Mouse (Mus musculus): ENCODE results near the gene Camk1g. TPM values are rescaled to one million over a fixed set of nuclear protein-coding genes. Genes with fewer than 3 reads are reported as not detected.

Camk1g gene
- polyA plus RNA-seq, 1 experiment from 2014 or later, result 20.2 TPM

DNA sequence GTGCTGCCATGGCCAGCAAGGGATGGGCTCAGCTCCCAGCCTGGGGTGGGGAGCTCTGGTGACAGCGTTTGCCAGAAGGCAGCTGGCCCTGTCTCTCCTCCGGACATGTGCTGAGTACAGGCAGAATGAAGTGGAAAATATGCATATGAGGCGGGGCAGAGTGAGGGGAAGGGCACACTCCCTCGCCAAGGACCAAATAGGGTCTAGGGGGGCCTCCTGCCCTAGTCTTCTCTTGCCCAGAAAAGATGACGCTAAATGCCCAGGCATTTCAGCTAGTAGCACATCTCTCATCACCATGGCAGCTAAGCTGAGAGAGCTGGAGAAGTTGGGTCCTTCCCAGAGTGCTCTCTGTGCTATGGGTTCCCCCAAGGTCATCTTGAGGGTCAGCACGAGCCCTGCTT, 52.9 kb downstream of the Camk1g start:
- Histone ChIP-seq H3K36me3 (no peaks in the 10 kb centered on the region), H3K27ac (no peak overlapping the region), H3K4me2 (no peak overlapping the region), H3K4me1 (replicated peaks) (peaks cover 5% of the 10 kb centered on the region), H3K27me3 (no peaks in the 10 kb centered on the region), H3K4me3 (replicated peaks) (no peak overlapping the region), H3K9me3 (no peaks in the 10 kb centered on the region), H3K9ac (replicated peaks) (no peak overlapping the region)
- WGBS, result 53% methylated on average over 6 of the region's 6 CpGs
- 0 out of 2 replicates have a peak, but pooled peaks have one; percentile 47 for ATAC-seq (ENCODE audit: insufficient number of reproducible peaks, insufficient read depth, low FRiP score, low TSS enrichment, low read depth)

DNA sequence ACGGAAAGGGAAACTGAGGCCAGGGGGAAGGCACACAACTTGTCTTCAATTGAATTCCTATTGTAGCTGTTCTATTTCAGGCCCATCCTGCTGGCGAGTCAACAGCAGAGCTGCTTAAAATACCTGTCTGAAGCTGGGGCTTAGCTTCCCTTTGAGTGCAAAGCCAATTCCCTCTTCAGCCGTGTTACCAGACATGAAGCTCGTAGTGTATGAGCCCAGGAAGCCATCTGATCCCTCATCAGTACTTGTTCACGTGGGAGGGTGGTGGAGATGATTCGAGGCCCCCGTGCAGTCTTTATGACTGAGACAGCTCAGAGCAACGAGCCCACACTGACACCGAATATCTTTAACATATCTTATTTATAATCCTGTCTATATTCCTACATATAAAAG, 53.7 kb downstream of the Camk1g start:
- Histone ChIP-seq H3K4me2 (no peak overlapping the region), H3K9me3 (no peaks in the 10 kb centered on the region), H3K36me3 (no peaks in the 10 kb centered on the region), H3K4me3 (replicated peaks) (no peak overlapping the region), H3K27me3 (no peaks in the 10 kb centered on the region), H3K9ac (replicated peaks) (no peak overlapping the region), H3K27ac (no peak overlapping the region), H3K4me1 (replicated peaks) (peaks cover 5% of the 10 kb centered on the region)
- ATAC-seq (ENCODE audit: insufficient number of reproducible peaks, insufficient read depth, low FRiP score, low TSS enrichment, low read depth), result no peak
- WGBS, result 76% methylated on average over 9 of the region's 9 CpGs

DNA sequence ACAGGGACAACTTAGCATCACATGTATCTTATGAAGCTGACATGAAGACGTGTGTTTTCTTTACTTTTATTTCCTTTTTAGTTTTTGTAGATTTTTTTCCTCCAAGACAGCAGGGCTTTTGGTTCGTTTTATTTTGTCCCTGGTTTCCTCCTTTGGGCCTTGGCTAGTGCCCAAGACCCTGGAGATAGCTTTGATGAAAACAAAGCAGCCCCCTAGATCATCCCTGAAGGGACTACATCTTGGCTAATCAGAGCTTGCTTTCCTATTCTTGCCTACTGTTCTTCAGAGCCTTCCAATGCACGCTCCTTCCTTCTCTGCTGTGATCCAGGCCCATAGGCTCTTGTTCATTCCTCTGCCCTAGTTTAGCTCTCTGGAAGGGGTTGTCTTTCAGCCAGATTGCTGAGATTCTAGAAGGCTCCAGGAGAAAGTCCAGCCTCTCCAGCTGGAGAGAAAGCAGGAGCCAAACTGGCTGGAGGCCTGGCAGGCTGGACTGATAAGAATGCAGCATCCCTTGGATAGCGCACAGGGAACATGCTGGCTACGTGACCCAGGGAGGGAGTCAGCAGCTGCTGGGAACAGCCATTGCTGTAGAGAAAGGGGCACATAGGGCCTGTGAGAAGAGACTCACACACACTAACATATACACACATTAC, 54.3 kb downstream of the Camk1g start:
- Histone ChIP-seq H3K9ac (replicated peaks) (no peak overlapping the region), H3K4me1 (replicated peaks) (peaks cover 5% of the 10 kb centered on the region), H3K4me3 (replicated peaks) (no peak overlapping the region), H3K27me3 (no peaks in the 10 kb centered on the region), H3K9me3 (no peaks in the 10 kb centered on the region), H3K36me3 (no peaks in the 10 kb centered on the region), H3K27ac (no peak overlapping the region), H3K4me2 (no peak overlapping the region)
- no peak for ATAC-seq (ENCODE audit: insufficient number of reproducible peaks, insufficient read depth, low FRiP score, low TSS enrichment, low read depth)
- 81% methylated on average over 5 of the region's 5 CpGs for WGBS

DNA sequence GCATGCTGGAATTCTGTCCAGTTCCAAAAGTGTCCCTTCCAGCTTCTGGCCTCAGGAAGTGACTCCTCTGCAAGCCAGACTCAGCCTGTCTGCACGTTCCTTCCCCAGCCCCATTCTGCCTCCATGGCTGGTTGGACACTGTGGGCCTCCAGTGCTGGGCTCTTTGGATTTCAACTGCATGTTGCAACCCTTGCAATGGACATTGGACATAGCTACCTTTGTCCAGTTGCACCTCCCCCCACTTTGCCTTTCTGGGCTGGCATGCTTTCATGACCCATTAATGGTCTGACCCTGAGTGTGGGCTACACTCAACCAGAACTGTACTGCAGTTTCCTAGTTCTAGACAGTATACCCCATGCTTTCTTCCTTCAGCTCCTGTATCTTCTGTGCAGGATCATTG, 58.5 kb downstream of the Camk1g start:
- H3K4me2 ChIP-seq, result no peak overlapping the region
- H3K27me3 ChIP-seq, result no peaks in the 10 kb centered on the region
- no peak overlapping the region for H3K9ac ChIP-seq (replicated peaks)
- H3K27ac ChIP-seq, result no peak overlapping the region
- no peaks in the 10 kb centered on the region for H3K36me3 ChIP-seq
- ATAC-seq (ENCODE audit: insufficient number of reproducible peaks, insufficient read depth, low FRiP score, low TSS enrichment, low read depth), result no peak
- H3K4me1 ChIP-seq (replicated peaks), result peaks cover 5% of the 10 kb centered on the region
- 70% methylated on average over 1 of the region's 1 CpGs for WGBS
- no peak overlapping the region for H3K4me3 ChIP-seq (replicated peaks)
- H3K9me3 ChIP-seq, result no peaks in the 10 kb centered on the region

DNA sequence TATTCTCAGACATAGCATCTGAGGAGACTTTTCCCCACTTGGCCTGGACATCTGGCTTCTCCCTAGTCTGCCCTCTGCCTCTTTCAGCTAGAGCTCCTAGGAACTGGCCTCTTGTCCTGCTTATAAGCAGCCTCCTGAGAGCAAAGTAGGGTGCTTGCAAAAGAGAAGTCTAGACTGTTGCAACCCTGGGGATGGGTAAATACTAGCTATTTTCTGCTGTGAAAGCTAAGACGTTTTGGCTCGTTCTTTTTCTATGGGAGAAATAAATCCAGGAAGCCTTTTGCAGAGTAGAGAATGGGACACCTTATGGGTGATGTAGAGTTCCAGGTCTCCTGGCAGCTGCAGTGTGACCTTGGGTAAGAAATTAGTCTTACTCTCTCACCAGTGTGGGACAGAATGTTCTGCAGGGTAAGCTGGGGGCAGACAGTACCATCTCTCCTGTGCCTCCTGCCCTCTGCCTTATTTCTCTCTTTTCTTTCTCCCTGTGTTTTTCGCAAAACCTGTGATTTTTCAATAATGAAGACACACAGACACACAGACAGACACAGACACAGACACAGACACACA, 59.5 kb downstream of the Camk1g start:
- Histone ChIP-seq H3K27me3 (no peaks in the 10 kb centered on the region), H3K9ac (replicated peaks) (no peak overlapping the region), H3K4me3 (replicated peaks) (no peak overlapping the region), H3K36me3 (no peaks in the 10 kb centered on the region), H3K27ac (no peak overlapping the region), H3K4me2 (no peak overlapping the region), H3K9me3 (no peaks in the 10 kb centered on the region), H3K4me1 (replicated peaks) (peaks cover 5% of the 10 kb centered on the region)
- ATAC-seq (ENCODE audit: insufficient number of reproducible peaks, insufficient read depth, low FRiP score, low TSS enrichment, low read depth), result no peak
- 90% methylated on average over 3 of the region's 3 CpGs for WGBS

DNA sequence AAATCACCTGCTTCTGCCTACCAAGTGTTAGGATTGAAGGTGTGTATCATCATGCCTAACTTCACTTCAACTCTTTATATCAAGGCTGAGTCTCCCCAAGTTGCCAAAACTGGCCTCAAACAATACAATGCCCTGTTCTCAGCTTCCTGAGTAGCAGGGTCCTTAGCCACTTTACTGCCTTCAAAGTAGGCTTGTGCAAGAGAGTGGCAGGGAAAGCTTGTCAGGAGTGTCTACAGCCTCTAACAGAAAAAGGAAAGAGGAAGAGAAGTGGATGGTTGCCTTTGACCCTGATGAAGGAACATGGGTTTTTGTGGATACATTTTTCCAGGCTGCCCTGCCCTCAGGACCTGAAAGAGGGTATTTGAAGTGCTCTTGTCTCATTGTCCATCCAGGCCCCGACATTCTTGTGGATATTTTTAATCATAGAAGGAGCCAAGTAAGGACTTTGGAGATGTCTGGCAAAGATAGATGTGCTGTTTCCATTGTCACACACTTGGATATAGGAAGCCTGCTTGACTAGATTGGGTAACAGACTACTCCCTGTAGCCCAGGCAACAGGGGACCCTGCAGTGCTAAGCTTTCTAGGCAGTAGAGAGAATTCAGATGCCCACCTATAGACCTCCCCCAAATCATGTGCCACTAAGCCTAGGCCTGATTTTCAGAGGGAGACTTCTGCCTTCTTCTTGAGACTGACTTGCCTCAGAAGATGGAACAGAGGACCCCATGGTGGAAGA, 60.1 kb downstream of the Camk1g start:
- H3K4me2 ChIP-seq, result no peak overlapping the region
- no peaks in the 10 kb centered on the region for H3K27me3 ChIP-seq
- WGBS, result 80% methylated on average over 1 of the region's 1 CpGs
- H3K4me1 ChIP-seq (replicated peaks), result peaks cover 5% of the 10 kb centered on the region
- H3K27ac ChIP-seq, result no peak overlapping the region
- no peaks in the 10 kb centered on the region for H3K9me3 ChIP-seq
- no peak overlapping the region for H3K9ac ChIP-seq (replicated peaks)
- no peaks in the 10 kb centered on the region for H3K36me3 ChIP-seq
- ATAC-seq (ENCODE audit: insufficient number of reproducible peaks, insufficient read depth, low FRiP score, low TSS enrichment, low read depth), result no peak
- no peak overlapping the region for H3K4me3 ChIP-seq (replicated peaks)

DNA sequence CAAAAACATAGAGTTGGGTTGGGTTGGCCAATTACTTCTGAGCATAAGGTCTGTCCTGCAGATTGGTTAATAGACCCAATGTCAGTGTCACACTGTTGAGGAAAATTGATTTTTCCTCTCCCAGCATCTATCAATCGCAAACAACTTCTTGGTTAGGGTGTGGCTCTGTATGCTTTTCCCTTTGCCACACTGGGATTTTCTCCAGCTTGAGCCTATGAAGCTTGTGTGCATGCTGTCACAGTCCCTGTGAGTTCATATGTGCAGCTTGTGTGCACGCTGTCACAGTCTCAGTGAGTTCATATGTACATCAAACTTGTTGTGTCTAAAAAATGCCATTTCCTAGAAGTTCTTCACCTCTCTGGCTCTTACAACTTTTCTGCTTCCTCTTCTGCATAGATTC, 63.3 kb downstream of the Camk1g start:
- no peak overlapping the region for H3K9ac ChIP-seq (replicated peaks)
- no peak overlapping the region for H3K27ac ChIP-seq
- peaks cover 3% of the 10 kb centered on the region for H3K4me1 ChIP-seq (replicated peaks)
- 0 out of 2 replicates have a peak, but pooled peaks cover 1% of the 10 kb centered on the region for H3K27me3 ChIP-seq
- no peaks in the 10 kb centered on the region for H3K9me3 ChIP-seq
- ATAC-seq (ENCODE audit: insufficient number of reproducible peaks, insufficient read depth, low FRiP score, low TSS enrichment, low read depth), result no peak
- no peak overlapping the region for H3K4me2 ChIP-seq
- WGBS, result 91% methylated on average over 2 of the region's 2 CpGs
- no peaks in the 10 kb centered on the region for H3K36me3 ChIP-seq
- no peak overlapping the region for H3K4me3 ChIP-seq (replicated peaks)

GRCm38 (mm10) chr1:193305386-193305785, 64.7 kb downstream of the Camk1g start:
- H3K4me3 ChIP-seq (replicated peaks), result no peak overlapping the region
- H3K27me3 ChIP-seq, result 0 out of 2 replicates have a peak, but pooled peaks cover 5% of the 10 kb centered on the region
- ATAC-seq (ENCODE audit: insufficient number of reproducible peaks, insufficient read depth, low FRiP score, low TSS enrichment, low read depth), result no peak
- H3K9ac ChIP-seq (replicated peaks), result no peak overlapping the region
- no peak overlapping the region for H3K27ac ChIP-seq
- peaks cover 10% of the 10 kb centered on the region for H3K4me1 ChIP-seq (replicated peaks)
- H3K4me2 ChIP-seq, result no peak overlapping the region
- 21% methylated on average over 7 of the region's 7 CpGs for WGBS
- H3K36me3 ChIP-seq, result no peaks in the 10 kb centered on the region
- no peaks in the 10 kb centered on the region for H3K9me3 ChIP-seq

GRCm38 (mm10) chr1:193303096-193303495, 67.0 kb downstream of the Camk1g start:
- Histone ChIP-seq H3K9me3 (no peaks in the 10 kb centered on the region), H3K4me3 (replicated peaks) (no peak overlapping the region), H3K4me2 (no peak overlapping the region), H3K4me1 (replicated peaks) (peaks cover 10% of the 10 kb centered on the region), H3K27ac (no peak overlapping the region), H3K9ac (replicated peaks) (no peak overlapping the region), H3K36me3 (no peaks in the 10 kb centered on the region), H3K27me3 (0 out of 2 replicates have a peak, but pooled peaks cover 5% of the 10 kb centered on the region)
- WGBS, result 85% methylated on average over 2 of the region's 2 CpGs
- no peak for ATAC-seq (ENCODE audit: insufficient number of reproducible peaks, insufficient read depth, low FRiP score, low TSS enrichment, low read depth)

GRCm38 (mm10) chr1:193302093-193302405, 68.0 kb downstream of the Camk1g start:
- Histone ChIP-seq H3K36me3 (no peaks in the 10 kb centered on the region), H3K4me1 (replicated peaks) (peaks cover 10% of the 10 kb centered on the region), H3K27me3 (0 out of 2 replicates have a peak, but pooled peaks cover 5% of the 10 kb centered on the region), H3K9ac (replicated peaks) (no peak overlapping the region), H3K4me3 (replicated peaks) (no peak overlapping the region), H3K9me3 (no peaks in the 10 kb centered on the region), H3K4me2 (no peak overlapping the region), H3K27ac (no peak overlapping the region)
- WGBS, result 56% methylated on average over 8 of the region's 8 CpGs
- no peak for ATAC-seq (ENCODE audit: insufficient number of reproducible peaks, insufficient read depth, low FRiP score, low TSS enrichment, low read depth)

GRCm38 (mm10) chr1:193301216-193302092, 68.6 kb downstream of the Camk1g start:
- no peak for ATAC-seq (ENCODE audit: insufficient number of reproducible peaks, insufficient read depth, low FRiP score, low TSS enrichment, low read depth)
- Histone ChIP-seq H3K9me3 (no peaks in the 10 kb centered on the region), H3K9ac (replicated peaks) (no peak overlapping the region), H3K4me1 (replicated peaks) (peaks cover 10% of the 10 kb centered on the region), H3K27ac (no peak overlapping the region), H3K4me2 (no peak overlapping the region), H3K36me3 (no peaks in the 10 kb centered on the region), H3K4me3 (replicated peaks) (no peak overlapping the region), H3K27me3 (0 out of 2 replicates have a peak, but pooled peaks cover 5% of the 10 kb centered on the region)
- 64% methylated on average over 6 of the region's 6 CpGs for WGBS
